Mouse (Mus musculus): ENCODE measurements around the gene Nckap5.

The Nckap5 gene

DNA sequence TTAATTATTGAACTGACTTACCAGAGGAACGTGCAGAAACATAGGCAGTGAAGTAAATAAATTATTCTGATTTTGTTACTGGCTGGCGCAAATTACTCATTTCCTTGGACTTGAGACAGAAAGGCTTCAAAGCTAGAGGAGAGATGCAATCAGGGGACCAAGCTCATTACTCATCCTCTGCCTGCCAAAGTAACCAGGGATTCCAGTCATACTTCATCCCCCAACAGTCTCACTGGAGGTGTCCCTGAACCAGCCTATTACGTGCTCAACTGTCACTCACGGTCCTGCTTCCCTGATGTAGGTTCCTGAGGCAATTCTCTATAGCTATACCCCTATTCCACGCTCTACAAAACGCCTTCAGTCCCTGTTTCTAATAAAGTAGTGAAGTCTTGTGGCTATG is 466.0 kb downstream of the Nckap5 start:
- DNase-seq (ENCODE audit: low spot score in 2 of 2), result no peak

DNA sequence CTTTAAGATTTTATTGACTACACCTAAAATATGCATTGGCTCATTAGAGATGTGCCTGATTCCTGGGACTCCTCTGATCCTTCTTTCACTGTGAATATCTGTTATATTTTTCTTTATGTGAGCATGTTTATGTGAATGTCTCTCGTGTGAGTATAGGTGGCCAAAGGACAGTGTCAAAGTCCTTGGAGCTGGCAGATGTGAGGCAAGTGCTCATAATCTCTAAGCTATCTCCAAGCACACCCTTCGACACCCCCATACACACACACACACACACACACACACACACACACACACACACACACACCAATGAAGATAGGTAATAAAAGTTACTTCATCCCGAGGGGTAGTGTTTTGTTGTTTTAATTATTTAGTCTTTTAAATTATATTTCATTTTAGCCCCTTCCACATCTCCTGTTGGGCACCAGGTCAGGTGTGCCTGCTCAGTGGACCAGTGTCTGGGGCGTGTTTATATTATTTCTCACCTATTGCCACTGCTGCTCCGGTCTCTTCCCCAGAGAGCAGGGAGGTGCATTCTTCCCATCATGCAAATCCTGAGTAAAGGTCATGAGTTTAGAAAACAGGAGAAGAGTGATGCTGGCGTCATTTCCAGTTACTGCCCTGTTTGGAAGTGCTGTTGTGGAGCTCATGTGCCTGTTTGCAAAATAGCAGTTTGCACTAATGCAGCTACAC is 469.9 kb downstream of the Nckap5 start:
- DNase-seq (ENCODE audit: low spot score in 2 of 2), result no peak

DNA sequence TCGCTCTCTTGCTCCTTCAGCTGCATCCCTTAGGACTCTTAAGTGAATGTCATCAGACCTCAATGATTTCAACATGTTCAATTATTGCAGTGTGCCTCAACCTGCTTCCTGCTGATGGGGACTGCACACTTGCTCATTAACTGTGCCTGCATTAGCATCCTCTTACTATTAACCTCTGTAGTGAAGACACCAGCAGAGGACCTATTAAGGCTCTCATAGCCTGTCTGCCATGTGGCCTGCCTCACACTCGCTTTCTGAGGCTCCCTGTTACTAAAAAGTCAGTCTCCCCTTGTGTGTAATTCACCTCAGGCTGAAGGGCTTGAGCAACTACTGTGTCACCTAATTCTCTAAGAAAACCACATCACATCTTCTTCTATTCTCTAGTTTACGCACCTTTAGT is 470.5 kb downstream of the Nckap5 start:
- no peak for DNase-seq (ENCODE audit: low spot score in 2 of 2)

DNA sequence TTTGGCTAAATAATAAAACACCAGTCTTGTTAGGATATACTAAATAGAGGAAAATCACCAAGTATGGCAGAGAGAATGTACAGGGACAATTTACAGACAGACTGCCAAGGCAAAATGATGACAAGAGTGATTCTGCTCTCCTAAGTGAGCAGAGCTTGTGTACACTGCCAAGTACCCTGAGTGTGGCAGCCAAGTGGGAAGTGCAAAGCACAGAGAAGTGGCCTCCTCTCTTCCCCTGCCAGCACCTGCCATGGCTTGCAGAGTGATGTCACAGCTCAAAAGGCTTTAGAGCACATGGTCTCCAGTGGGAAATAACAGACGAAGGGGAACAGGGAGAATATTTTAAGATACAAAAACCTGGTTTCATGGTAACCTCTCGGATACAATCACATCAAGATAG is 488.8 kb downstream of the Nckap5 start:
- no peak for DNase-seq (ENCODE audit: low spot score in 2 of 2)

DNA sequence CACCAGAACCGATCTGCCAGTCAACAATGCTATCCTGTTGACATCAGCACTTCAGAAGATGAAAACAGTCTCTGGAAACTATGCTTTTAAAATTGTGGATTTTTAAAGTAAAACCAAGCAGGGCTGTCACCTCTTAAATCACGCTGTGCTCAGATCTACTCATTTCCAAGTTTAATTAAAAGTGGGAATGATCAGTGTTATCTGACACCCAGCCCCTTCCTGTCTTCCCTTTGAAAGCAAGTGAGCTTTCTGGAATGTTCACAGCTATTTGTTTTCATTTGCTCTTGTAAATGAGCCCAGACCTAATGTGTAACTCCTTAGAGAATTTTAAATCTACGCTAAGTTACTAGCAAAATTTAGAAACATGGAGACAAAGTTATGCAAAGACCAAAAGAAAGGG is 491.3 kb downstream of the Nckap5 start:
- no peak for DNase-seq (ENCODE audit: low spot score in 2 of 2)

DNA sequence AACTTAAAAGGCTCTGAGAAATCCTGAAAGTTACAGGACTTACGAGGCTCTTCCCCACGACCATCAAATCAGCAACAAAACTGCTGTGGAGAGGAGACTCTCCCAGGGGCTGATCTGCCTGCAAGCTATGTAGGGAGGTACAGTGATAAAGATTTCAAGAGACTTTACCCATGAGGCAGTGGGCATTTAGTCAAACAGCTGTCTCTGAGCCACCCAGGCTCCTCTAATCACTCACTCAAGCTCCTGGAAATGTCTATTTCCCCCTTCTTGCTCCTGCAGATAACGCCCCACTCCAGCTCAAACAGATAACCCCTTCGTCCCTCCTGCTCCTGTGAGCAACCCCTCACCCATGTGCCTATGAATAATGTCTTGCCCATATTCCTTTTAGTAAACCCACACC is 496.4 kb downstream of the Nckap5 start:
- no peak for DNase-seq (ENCODE audit: low spot score in 2 of 2)

DNA sequence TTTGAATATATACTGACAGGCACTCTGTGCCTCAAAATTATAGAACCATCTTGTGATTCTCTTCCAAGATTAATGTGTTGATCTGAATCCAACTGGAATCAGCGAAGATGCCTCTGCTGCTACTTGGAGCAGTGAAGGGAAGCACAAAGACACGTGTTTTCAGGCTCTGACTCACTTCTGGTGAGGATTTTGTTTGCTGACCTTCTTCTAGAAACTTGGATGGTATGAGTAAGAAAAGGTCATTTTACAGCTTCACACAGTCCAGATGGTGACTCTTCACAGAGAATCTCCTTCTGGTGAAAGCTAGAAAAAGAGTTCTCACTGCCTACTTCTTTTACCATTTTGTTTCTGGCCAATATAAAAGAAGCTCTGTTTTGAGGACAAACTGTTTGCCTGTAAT is 498.6 kb downstream of the Nckap5 start:
- DNase-seq (ENCODE audit: low spot score in 2 of 2), result no peak

DNA sequence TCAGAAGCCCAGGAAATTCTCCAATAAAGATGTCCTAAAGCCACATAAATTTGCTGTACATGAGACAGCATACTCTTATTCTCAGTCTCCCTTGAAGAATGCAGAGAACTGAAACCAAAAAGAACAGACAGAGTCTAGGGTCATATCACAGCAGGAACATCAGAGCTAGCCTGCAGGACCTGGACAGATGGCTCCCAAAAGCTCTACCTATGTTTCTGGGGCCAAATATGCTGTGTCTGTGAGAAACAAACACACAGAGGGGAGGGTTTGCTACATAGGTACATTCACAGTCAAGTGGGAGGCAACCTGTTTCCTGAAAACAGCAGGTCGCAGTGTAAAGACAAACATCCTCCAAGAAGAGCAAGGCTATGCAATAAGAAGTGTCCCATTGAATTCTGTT is 509.9 kb downstream of the Nckap5 start:
- DNase-seq (ENCODE audit: low spot score in 2 of 2), result no peak

DNA sequence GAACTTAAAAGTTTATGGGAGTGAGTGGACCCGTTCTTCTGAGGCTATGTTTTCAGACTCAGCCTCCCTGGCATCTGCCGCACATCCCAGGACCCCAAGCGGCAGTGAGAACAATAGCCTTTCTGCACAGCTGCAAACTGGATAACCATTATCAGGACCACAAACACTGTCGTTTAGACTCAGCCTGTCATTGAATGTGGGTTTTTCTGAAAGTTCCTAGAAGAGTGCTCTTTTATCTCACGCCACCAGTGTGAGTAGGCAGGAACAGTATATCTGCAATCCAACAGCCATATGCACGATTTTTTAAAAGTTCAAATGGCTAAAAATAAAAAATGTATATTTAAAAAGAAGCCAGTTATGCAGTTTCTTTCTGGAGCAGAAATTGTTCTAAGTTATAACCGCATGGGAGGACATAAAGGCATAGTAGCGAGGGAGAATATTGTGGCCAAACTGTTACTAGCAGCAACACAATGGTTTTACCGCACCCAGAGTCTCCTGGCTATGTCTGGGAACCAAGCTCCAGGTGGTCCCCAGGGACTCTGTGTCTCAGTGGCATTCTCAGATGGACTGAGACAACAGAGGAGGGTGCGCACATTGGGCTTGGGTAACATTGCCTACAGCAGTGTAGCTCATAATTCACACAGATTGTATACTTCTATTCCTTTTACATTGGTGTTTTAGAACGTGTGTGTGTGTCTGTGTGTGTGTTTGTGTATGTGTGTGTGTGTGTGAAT is 512.6 kb downstream of the Nckap5 start:
- DNase-seq (ENCODE audit: low spot score in 2 of 2), result no peak

DNA sequence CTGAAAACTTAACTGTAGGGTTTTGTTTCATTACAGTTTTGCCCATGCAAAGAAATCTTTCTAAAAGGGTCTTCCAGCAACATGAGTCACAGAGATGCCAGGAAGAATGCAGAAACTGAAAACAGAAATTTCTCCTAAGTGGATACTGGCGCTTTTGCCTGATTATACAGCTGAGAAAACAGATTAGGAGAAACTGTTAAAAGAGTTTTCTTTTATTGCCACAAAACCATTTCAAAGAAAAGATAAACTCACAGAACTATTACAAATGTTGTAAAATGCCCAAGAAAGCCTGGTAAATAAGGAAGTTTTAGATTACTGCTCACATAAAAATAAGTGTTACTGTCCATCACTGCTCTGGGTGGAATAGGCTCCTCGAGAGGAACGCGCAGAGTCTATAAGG is 513.3 kb downstream of the Nckap5 start:
- no peak for DNase-seq (ENCODE audit: low spot score in 2 of 2)

DNA sequence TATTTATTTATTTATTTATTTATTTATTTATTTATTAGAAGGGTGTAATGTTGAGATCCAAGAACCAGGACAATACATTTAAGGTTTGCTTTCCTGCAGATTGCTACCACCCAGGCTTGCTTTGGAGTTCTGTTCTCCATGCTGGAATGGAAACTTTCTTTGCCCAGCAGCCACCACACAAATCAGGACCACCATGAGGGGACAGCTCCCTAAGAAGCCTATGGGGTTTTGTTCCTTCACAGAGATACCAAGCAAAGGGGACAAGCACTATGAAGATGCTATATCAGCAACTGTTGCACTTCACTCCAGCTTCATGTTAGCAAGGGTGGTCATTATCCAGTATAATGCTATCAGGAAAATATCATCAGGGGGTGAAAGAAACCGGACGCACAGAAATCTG is 513.7 kb downstream of the Nckap5 start:
- DNase-seq (ENCODE audit: low spot score in 2 of 2), result peak in 1 of 2 experiments; percentile 2

DNA sequence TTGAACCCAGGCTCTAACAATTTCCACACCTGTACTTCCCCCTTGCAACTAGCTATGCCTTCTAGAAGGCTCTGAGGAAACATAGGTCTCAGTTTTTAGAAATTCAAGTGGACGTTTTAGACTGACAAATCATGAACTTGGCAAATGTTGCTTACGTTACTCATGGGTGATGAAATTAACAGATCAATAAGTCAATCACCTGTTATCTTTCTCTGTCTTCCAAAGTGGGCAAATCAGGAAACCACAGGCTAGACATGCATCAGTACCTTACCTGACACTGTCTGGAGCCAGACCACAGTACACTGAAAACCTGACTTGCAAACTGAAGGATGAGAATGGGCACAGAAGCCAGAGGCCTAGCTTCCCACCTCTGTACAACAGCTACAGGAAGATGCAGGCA is 529.5 kb downstream of the Nckap5 start:
- DNase-seq (ENCODE audit: low spot score in 2 of 2), result no peak

DNA sequence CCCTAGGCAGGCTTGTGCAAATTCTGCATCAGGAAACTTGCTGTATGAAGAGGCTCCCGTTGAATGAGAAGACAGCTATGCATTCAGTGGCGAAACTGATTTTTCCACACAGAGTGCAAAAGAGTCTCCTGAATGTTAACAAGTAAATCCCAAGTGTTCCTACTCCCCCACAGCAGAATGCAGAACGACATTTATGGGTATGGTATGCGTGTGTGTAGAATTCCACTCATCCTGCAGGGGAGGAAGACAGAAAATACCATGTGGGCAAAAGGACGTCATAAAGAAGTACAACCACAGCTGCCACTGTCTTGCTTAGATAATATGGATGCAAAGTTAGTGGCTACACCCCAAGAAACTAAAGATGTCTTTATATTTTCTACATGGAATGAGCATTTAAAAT is 565.7 kb downstream of the Nckap5 start:
- no peak for DNase-seq (ENCODE audit: low spot score in 2 of 2)

DNA sequence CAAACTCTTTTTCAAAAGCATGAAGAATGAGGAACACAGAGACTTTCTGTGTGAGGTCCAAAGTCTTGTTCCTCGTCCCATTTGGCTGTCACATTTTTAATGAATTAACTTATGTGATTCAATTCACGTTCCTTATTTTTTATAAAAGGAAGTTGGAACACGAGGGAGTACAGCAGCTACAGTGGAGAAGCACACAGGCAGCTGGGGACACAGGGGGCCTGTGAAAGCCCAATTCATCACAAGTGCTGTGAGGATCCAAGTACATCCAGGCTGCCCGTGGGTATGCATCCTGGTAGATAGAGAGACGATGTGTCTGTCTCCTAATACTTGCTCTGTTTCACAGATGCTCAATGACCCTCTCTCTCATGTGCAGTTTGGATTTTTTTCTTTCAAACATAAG is 576.2 kb downstream of the Nckap5 start:
- no peak for DNase-seq (ENCODE audit: low spot score in 2 of 2)

DNA sequence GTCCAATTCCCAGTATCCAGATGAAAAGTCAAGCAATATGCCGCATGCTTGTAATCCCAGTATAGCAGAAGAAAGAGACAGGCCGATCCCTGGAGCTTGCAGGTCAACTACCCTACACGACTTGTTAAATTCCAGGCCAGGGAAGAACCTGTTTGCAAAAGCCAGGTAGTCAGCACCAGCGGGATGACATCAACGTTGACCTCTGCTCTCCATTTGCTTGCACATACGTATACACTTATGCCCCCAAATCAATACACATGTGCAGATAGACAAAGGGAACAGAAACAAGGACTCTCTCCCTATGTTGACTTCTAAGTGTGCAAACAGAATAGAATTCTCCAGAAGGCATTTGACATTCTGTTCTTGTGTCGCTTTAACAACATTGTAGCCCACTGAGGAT is 576.7 kb downstream of the Nckap5 start:
- no peak for DNase-seq (ENCODE audit: low spot score in 2 of 2)

DNA sequence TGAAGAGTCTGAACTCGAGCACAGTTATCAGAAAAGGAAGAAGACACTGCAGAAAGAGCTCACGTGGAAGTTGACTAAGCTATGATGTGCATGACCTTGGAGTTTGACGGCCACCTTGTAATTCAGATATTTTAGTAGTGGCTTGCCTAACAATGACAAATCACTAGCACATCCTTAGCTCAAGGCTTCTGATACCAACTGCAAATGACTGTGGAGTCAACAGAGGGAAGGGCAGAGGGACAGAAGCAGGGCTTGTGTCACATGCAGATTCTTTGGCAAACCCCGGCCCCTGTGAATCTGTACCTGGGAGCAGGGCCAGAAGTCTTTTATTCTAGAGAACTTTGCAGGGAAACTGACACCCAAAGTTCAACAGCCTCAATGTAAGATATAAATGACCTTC is 597.4 kb downstream of the Nckap5 start:
- no peak for DNase-seq (ENCODE audit: low spot score in 2 of 2)

DNA sequence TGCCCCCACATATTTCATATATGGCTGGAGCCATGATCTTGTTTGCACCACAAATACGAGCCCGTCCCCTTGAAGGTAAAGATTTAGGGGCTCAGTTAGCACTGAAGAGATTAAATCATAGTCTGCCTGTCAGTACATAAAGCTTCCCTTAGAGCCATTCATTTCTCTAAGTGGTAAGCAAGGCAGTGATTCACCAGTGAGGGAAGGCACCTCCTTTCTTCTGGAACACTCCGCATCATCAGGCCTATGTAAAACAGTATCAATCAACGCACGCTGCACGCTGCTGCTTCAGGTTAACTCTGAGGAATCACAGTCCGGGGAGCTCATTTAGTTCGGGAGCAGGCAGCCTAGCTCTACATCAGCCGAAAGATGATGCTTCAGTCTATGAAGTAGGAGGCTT is 599.4 kb downstream of the Nckap5 start:
- no peak for DNase-seq (ENCODE audit: low spot score in 2 of 2)

DNA sequence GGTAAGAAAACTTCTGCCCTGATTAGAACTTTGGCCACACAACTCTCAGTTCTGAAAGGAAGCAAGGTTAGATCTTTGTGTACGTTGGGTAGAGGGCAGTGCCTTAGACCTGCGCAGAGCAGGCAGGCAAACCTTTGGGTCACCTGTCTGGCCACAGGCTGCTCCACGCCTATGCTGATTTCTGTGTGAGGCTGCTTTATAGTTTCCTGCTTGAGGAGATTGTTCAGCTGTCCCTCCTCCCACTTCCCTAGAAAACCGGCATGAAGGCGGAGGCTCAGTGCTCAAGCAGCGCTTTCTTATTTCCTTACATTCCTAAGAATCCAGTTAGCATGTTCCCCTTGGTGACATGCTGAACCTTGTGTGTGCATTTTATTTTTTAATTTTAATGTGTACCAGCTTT is 620.4 kb downstream of the Nckap5 start:
- DNase-seq (ENCODE audit: low spot score in 2 of 2), result no peak

DNA sequence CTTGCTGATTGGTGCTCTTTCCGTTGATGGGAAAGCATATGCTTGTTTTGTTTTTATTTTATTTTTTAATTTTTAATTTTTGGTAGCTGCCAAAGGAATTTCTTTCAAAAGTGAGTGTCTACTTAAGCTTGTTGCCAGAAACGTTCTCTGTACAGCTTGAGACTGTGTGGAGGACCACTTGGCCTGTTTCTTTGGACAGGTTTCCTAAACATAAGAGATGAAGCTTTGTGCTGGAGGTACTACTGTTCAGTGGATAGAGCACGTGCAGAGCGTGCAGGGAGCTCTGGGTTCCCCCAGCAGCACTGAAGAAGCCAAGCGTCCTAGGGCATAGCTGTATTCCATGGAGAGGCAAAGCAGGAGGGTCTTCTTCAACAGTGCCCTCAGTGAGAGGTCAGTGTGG is 620.9 kb downstream of the Nckap5 start:
- no peak for DNase-seq (ENCODE audit: low spot score in 2 of 2)

DNA sequence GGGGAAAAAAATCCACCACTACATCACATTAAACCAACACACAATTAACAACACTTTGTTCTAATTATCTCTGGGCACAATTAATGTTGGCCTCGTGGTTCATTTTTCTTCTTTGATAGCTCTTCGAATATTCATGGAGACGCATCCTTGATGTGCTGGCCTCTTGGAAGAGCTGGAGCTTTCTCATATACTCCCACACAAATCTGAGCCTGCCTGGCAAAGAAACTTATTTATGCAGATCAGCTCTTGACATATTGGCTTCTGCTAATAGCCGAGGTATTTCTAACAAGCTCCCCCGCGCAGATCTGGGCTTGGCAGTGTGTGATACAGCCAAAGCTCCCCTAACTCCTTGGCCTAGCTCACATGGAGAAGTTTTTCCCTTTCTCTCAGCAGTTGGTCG is 621.5 kb downstream of the Nckap5 start:
- DNase-seq (ENCODE audit: low spot score in 2 of 2), result no peak

DNA sequence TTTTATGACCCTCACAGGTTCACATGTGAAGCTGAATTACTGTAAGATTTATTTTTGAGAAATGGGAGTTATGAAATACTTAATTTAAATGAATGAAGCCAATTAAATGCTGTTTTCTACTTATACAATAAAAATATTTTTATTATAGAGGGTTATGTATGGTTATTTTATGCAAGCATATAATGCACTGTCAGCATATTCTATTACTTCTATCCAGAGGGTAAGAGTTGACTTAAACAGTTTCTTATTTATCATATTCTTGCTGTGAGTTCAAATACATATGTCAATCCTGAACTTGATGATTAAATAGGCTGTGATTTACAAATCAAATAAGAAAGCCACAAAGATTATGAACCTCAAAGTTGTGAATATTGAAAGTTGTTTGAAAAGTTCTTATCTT is 633.7 kb downstream of the Nckap5 start:
- DNase-seq (ENCODE audit: low spot score in 2 of 2), result no peak

DNA sequence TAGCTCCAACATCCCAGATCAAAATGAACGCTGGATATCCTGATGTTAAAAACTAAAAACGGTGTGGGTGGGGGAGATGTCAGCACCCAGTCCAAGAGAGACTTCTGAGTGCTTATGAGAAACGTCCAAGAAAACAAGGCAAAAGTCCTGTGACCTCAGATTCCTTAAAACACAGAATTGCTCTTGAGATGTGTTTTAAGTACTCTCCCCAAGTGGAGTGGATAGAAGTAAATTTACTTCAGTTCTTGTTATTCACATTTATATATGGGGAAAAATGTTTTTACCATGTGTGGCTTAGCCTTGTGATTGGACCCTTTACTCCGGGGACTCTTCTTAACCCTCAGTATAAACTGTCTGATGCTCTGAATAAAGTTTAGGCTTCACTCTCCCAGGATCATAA is 640.2 kb downstream of the Nckap5 start:
- DNase-seq (ENCODE audit: low spot score in 2 of 2), result no peak

DNA sequence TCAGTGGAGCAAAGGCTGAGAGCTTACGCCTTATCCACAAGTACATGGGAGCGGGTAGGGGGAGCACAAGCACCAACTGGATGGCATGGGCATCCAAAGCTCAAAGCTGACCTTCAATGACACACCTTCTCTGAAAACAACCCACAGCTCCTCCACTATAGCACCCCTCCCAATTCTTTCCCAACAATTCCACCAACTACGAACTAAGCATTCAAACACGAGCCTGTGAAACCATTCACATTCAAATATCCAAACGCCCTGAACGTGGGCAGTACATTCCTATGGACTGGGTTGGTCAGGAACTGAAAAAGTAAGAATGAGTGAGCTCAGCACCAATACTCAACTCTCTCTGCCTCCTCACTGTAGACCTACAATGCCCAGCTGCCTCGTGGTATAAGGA is 646.8 kb downstream of the Nckap5 start:
- DNase-seq (ENCODE audit: low spot score in 2 of 2), result no peak

DNA sequence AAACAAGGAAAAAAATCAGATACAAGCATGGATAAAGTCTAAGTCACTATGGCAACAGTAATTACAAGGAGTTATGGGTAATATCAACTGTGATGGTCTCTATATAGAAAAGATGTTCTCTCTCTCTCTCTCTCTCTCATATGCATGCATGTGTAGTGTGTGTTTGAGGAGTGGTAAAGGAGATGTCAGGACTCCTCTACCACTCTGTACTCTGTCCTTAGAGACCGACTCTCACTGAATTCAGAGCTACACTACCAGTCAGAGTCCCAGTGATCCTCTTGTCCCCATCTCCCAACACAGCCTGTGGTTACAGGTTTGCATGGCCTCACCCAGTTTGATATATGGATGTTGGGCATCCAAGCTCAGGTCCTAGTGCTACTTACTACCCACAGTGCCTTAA is 662.0 kb downstream of the Nckap5 start:
- DNase-seq (ENCODE audit: low spot score in 2 of 2), result no peak

All from thymus, postnatal 10 days (tissue).